Comparison of ENCODE assay signal across 9 mouse cellular contexts in the genomic region with DNA sequence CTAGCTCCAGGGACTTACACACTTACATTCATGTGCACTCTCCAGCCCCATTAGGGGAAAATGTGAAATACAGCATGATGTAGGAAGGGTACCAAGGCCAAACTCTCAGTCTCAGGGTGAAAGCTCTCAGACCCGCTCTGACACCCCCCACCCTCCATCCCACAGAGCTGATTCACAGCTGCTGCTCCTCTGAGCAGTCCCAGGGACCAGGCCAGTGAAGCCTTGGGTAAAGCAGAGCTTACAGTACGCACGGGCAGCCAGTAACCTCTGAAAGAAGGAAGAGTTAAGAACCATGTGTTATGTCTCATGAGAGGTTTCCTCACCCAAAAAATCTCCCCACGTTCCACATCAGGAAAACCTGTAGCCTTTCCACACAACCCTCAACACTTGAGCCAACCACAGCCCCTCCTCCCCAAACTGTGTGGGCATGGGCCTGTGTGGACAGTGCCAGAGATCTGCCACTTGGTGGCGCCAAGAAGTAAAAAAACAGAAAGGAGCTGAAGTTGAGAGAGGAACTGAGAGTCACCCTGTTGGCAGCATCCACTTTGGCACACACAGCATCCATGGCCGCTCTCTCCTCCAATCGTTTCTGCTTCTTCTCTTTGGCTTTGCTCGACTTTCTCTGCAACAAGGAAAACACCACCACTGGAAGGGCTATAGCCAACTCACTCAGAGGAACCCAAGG. TPM values are rescaled to one million over a fixed set of nuclear protein-coding genes. Genes with fewer than 3 reads are reported as not detected.
DNase-seq lines count a peak whose midpoint lies in the region; ATAC-seq and TF ChIP-seq lines count a peak whose summit lies in the region.
"Had no signal": no experiment of that assay in that cellular context is flagged by ENCODE, and none has a peak within 500 bp of the region (broad histone marks: within the 10 kb centered on the region; RNA-seq: fewer than 3 reads in every experiment).

No protein-coding gene starts in this region.

- TF ChIP-seq EP300 in heart, postnatal 0 days (IDR thresholded peaks at IDR 0.05; ENCODE audit: low read depth), result no peak

- H3K27me3 ChIP-seq in heart, postnatal 0 days (ENCODE audit: control insufficient read depth, insufficient read depth, low read length), result no peaks in the 10 kb centered on the region
- no peaks in the 10 kb centered on the region for H3K27me3 ChIP-seq in liver, embryonic 16.5 days (ENCODE audit: control insufficient read depth, insufficient read depth, low read depth, low read length)
- H3K27me3 ChIP-seq in neural tube, embryonic 14.5 days (ENCODE audit: control insufficient read depth, insufficient read depth, low read length), result no peaks in the 10 kb centered on the region

- peaks cover 8% of the 10 kb centered on the region; the same call in 1 of the 2 replicates for H3K4me1 ChIP-seq in heart, postnatal 0 days (ENCODE audit: control insufficient read depth, insufficient read depth)
- peaks cover 6% of the 10 kb centered on the region for H3K4me1 ChIP-seq in liver, embryonic 16.5 days (ENCODE audit: control insufficient read depth, low read depth, low read length)
- peaks cover under 1% of the 10 kb centered on the region for H3K4me1 ChIP-seq in neural tube, embryonic 14.5 days (ENCODE audit: control insufficient read depth, insufficient read depth, low read length)

- TF ChIP-seq CTCF in heart, postnatal 0 days (IDR thresholded peaks at IDR 0.05; ENCODE audit: low read depth), result peak; percentile 77

- DNase-seq in brain, embryonic 18.5 days (ENCODE audit: low read depth, low spot score), result peak; percentile 51
- DNase-seq in fibroblast of lung, adult 2 months (ENCODE audit: low read depth), result peak; percentile 63
- peak; percentile 68 for DNase-seq in heart, postnatal 0 days (ENCODE audit: low spot score)
- peak; percentile 74 to 85 for DNase-seq in kidney, postnatal 36 days
- DNase-seq in telencephalon, adult 2 months (ENCODE audit: low read depth, low spot score), result peak; percentile 68

- no peak overlapping the region for H3K27ac ChIP-seq in heart, postnatal 0 days (ENCODE audit: low read depth)
- H3K27ac ChIP-seq in liver, embryonic 16.5 days (ENCODE audit: low read length), result no peak overlapping the region
- no peak overlapping the region for H3K27ac ChIP-seq in neural tube, embryonic 14.5 days (ENCODE audit: low read depth, low read length)

- H3K9ac ChIP-seq in heart, postnatal 0 days (replicated peaks; ENCODE audit: low read depth, low read length), result no peak overlapping the region
- H3K9ac ChIP-seq in liver, embryonic 16.5 days (ENCODE audit: low read depth, low read length), result no peak overlapping the region
- H3K9ac ChIP-seq in neural tube, embryonic 14.5 days (replicated peaks; ENCODE audit: low read depth, low read length), result no peak overlapping the region

- H3K36me3 ChIP-seq in heart, postnatal 0 days (replicated peaks; ENCODE audit: control insufficient read depth, insufficient read depth, low read length), result peaks cover 66% of the 10 kb centered on the region
- H3K36me3 ChIP-seq in liver, embryonic 16.5 days (ENCODE audit: control insufficient read depth, insufficient read depth), result peaks cover 25% of the 10 kb centered on the region
- peaks cover 10% of the 10 kb centered on the region for H3K36me3 ChIP-seq in neural tube, embryonic 14.5 days (ENCODE audit: control insufficient read depth, insufficient read depth, low read length)

- H3K4me3 ChIP-seq in heart, postnatal 0 days (ENCODE audit: low read depth, low read length), result no peak overlapping the region
- no peak overlapping the region for H3K4me3 ChIP-seq in liver, embryonic 16.5 days (ENCODE audit: low read depth, low read length)
- H3K4me3 ChIP-seq in neural tube, embryonic 14.5 days (ENCODE audit: low read depth, low read length), result no peak overlapping the region
- H3K4me3 ChIP-seq: erythroblast, embryonic 14.5 days had no signal

- WGBS in heart, postnatal 0 days, result 55% methylated on average over 8 of the region's 8 CpGs
- 54% methylated on average over 8 of the region's 8 CpGs for WGBS in liver, embryonic 16.5 days (ENCODE audit: insufficient replicate concordance)
- 57% methylated on average over 8 of the region's 8 CpGs for WGBS in neural tube, embryonic 14.5 days

- H3K4me2 ChIP-seq in heart, postnatal 0 days (ENCODE audit: low read depth, low read length), result no peak overlapping the region
- H3K4me2 ChIP-seq in liver, embryonic 16.5 days (ENCODE audit: low read depth, low read length), result no peak overlapping the region
- H3K4me2 ChIP-seq in neural tube, embryonic 14.5 days (ENCODE audit: low read depth, low read length), result no peak overlapping the region

- peak; percentile 90 for ATAC-seq in CD4-positive, CD25-positive, alpha-beta regulatory T cell, adult 4 months
- ATAC-seq in heart, postnatal 0 days (ENCODE audit: insufficient read depth, low read depth), result peak; percentile 84
- ATAC-seq in liver, embryonic 16.5 days (ENCODE audit: low read depth), result peak; percentile 54
- ATAC-seq in neural tube, embryonic 14.5 days (ENCODE audit: low read depth), result peak; percentile 89

- H3K9me3 ChIP-seq in heart, postnatal 0 days (replicated peaks; ENCODE audit: control insufficient read depth, low read length), result no peaks in the 10 kb centered on the region
- no peaks in the 10 kb centered on the region for H3K9me3 ChIP-seq in liver, embryonic 16.5 days (replicated peaks; ENCODE audit: control insufficient read depth, low read length)
- no peaks in the 10 kb centered on the region for H3K9me3 ChIP-seq in neural tube, embryonic 14.5 days (ENCODE audit: control insufficient read depth, low read length)

RNA-seq across cellular contexts. Expression of a gene that starts 6.3 kb away (rescaled TPM):
- 10 to 100 TPM; 21.9 to 26.8 TPM for polyA plus RNA-seq in CD4-positive, CD25-positive, alpha-beta regulatory T cell, adult 4 months (2017; shearing (Covaris generic))
- total RNA-seq in heart, postnatal 0 days (2014; rRNA removed; ENCODE audit: low replicate concordance), result 30.2 and 44.0 TPM in 2 replicates
- 27.8 and 30.4 TPM in 2 replicates for polyA plus RNA-seq in heart, postnatal 0 days (2015; fragmentation: Nextera tagmentation; extraction: Ambion mirVana)
- polyA plus RNA-seq in liver, embryonic 16.5 days (2015; fragmentation: Nextera tagmentation; extraction: Ambion mirVana), result 22.1 TPM in 2 replicates
- 68.7 and 71.3 TPM in 2 replicates for polyA plus RNA-seq in neural tube, embryonic 14.5 days (2014; fragmentation: Nextera tagmentation; extraction: Ambion mirVana)

RNA-seq across cellular contexts. Expression of a gene that starts 17.3 kb away (rescaled TPM):
- 100 to 1,000 TPM; 223 to 296 TPM for polyA plus RNA-seq in CD4-positive, CD25-positive, alpha-beta regulatory T cell, adult 4 months (2017; shearing (Covaris generic))
- total RNA-seq in heart, postnatal 0 days (2014; rRNA removed; ENCODE audit: low replicate concordance), result 1,841 and 2,074 TPM in 2 replicates
- 3,012 and 3,042 TPM in 2 replicates for polyA plus RNA-seq in heart, postnatal 0 days (2015; fragmentation: Nextera tagmentation; extraction: Ambion mirVana)
- polyA plus RNA-seq in liver, embryonic 16.5 days (2015; fragmentation: Nextera tagmentation; extraction: Ambion mirVana), result 563 and 565 TPM in 2 replicates
- 1,130 and 1,330 TPM in 2 replicates for polyA plus RNA-seq in neural tube, embryonic 14.5 days (2014; fragmentation: Nextera tagmentation; extraction: Ambion mirVana)

RNA-seq across cellular contexts. Expression of a gene that starts 28.6 kb away (rescaled TPM):
- polyA plus RNA-seq in CD4-positive, CD25-positive, alpha-beta regulatory T cell, adult 4 months (2017; shearing (Covaris generic)), result 100 to 1,000 TPM; 157 to 198 TPM
- total RNA-seq in heart, postnatal 0 days (2014; rRNA removed; ENCODE audit: low replicate concordance), result 127 and 139 TPM in 2 replicates
- polyA plus RNA-seq in heart, postnatal 0 days (2015; fragmentation: Nextera tagmentation; extraction: Ambion mirVana), result 117 and 132 TPM in 2 replicates
- 50.0 and 50.9 TPM in 2 replicates for polyA plus RNA-seq in liver, embryonic 16.5 days (2015; fragmentation: Nextera tagmentation; extraction: Ambion mirVana)
- polyA plus RNA-seq in neural tube, embryonic 14.5 days (2014; fragmentation: Nextera tagmentation; extraction: Ambion mirVana), result 240 and 255 TPM in 2 replicates

RNA-seq across cellular contexts. Expression of a gene that starts 32.4 kb away (rescaled TPM):
- under 1 TPM in 1 of 2 experiments, not detected in 1; 0.42 TPM for polyA plus RNA-seq in CD4-positive, CD25-positive, alpha-beta regulatory T cell, adult 4 months (2017; shearing (Covaris generic))
- 18.5 and 40.0 TPM in 2 replicates for total RNA-seq in heart, postnatal 0 days (2014; rRNA removed; ENCODE audit: low replicate concordance)
- 8.5 and 9.7 TPM in 2 replicates for polyA plus RNA-seq in heart, postnatal 0 days (2015; fragmentation: Nextera tagmentation; extraction: Ambion mirVana)
- 0.27 and 0.47 TPM in 2 replicates for polyA plus RNA-seq in liver, embryonic 16.5 days (2015; fragmentation: Nextera tagmentation; extraction: Ambion mirVana)
- polyA plus RNA-seq in neural tube, embryonic 14.5 days (2014; fragmentation: Nextera tagmentation; extraction: Ambion mirVana), result 8.4 and 10.8 TPM in 2 replicates
